Mouse (Mus musculus): ENCODE measurements around the gene Zfyve21.
A peak's percentile ranks its signal among the peaks of the same experiment; 100 is the strongest.

Gene Zfyve21

DNA sequence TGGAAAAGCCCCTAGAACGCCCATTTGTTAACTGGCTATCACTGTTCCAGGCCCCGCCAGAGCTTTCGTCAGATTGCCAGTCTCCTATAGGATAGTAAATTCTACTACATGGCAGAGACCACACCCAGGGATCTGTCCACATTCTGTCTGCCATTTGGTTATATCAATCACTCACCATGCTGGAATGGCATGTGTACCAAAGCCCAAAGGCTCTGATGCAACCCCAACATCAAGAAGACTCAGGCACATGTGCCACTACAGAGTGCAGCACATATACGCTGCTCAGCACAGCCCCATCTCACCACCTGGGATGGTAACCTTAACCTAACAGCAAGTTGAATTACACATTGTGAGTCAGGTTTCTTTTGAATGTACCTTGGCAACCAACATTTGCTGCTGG is 32.0 kb downstream of the Zfyve21 start:
- no peak for DNase-seq

DNA sequence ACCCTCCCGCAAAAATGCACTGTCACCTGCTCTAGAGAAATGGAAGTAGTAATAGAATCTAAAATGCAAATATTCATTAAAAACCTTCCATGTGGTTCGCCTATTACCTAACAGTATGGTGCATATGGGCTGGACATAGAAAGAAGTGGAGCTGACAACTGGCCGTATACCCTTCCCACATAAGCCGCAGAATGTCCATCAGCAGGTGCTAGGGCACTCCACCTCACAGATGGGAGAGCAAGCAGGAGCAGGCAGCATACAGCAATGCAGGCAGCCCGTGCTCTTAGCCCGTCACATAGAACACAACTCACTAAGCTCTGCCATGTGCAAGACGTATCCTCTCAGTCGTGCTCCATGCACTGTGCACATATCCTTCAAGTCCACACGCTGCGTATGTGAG is 32.8 kb downstream of the Zfyve21 start:
- no peak for DNase-seq

DNA sequence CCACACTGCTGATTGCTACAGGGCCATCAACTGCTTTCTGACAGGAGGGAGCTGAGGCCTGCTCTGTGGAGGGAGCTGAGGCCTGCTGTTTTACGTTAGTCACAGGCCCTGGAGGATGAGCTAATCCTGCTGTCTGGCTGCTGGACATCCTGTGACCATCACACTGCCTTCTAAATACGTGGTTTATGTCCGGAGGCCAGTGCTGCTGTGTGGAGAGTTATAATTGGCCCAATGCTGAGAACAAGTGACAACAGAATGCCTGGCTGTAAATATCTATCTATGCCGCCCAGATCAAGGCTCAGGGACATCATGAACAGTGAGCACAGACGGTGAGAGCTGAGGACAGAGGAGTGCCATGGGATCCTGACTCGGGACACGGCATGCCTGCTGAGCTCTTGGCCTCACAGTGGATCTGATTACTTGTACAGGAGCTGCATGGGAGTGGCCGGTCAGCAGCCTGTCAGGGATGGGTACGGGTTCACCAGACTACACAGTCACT is 34.4 kb downstream of the Zfyve21 start:
- peak; percentile 52 for DNase-seq

DNA sequence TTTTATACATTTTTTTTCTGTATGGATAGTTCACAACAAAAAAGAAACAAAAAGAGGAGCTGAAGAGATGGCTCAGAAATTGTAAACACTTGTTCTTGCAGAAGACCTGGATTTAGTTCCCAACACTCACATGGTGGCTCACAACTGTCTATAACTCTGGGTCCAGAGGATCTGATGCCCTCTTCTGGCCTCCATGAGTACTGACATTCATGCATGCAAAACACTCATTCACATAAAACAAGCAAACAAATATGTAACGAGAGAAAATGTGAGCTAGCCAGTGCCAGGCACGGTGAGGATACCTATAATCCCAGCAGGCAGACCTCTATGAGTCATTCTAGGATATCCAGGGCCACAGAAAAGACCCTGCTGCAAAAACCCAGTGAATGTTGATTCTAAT is 37.3 kb downstream of the Zfyve21 start:
- DNase-seq: no peak

DNA sequence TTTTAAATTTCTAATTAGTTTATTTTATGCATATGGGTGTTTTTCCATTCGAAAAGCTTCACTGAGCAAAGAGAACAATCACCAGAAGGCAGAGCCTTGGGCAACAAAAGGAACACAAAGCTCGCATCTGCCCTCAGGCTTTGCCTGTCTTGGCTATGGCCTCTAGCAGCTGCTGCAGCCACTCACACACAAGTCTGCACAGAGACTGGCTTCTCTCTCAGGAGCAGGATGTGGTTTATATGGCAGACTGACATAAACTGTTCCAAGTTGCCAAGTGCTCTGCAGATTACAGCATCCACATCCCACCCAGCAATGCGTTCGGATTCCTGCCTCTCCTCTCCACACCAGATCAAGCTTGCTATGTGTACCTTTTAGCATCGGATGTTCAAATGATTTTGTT is 37.8 kb downstream of the Zfyve21 start:
- peak; percentile 28 for DNase-seq

DNA sequence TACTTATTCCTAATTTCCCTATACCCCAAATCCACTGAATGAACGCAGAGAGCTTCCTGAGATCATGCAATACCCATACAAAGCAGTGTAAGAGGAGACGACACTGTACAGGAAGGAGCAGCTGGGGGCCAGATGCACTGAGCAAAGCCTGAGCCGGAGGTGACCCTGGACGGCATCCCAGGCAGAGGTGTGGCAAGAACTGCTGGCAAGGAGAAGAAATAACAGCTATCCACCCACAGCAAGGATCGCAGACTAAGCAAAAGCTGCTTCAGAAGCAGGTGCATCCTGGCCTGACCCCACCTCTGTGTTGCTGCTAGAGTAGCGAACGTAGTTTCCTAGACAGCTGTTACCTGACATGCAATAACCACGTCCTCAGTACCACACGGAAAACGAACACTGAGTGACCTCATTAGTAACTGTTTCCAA is 39.1 kb downstream of the Zfyve21 start:
- DNase-seq: peak; percentile 46

DNA sequence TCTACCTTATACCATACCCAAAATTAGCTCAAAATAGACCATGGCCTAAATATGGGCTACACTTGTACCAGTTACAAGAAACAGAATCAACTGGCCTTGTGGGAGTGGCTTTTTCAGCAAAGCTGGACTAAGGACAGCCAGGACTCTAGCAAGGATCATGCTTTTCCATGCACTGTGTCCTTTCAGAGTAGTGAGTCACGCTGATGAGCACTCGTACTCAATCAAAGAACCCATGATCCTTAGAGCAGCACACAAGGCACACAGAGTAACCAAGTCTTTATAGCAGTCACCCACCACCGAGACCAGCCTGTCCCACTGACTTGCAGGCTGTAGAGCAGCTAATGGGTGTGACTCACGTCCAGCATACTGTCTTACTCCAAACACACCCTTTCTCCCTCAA is 39.6 kb downstream of the Zfyve21 start:
- DNase-seq: no peak

DNA sequence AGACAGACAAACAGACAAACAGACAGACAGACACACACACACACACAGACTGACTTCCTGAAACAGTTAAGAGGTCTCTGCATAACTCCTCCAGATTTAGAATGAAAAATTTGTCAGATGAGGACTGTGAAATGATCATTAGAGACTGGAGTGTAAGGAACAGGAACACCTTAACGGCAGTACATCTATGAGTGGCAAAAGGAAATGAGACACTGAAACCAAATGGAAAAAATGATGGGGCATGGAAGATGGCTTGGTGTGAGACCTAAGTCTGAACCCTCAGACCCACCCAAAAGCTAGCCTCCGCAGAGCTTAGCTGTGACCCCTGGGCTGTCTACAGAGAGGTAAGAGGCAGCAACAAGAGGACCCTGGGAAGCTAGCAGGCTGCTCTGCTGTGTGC is 41.5 kb downstream of the Zfyve21 start:
- DNase-seq: no peak

DNA sequence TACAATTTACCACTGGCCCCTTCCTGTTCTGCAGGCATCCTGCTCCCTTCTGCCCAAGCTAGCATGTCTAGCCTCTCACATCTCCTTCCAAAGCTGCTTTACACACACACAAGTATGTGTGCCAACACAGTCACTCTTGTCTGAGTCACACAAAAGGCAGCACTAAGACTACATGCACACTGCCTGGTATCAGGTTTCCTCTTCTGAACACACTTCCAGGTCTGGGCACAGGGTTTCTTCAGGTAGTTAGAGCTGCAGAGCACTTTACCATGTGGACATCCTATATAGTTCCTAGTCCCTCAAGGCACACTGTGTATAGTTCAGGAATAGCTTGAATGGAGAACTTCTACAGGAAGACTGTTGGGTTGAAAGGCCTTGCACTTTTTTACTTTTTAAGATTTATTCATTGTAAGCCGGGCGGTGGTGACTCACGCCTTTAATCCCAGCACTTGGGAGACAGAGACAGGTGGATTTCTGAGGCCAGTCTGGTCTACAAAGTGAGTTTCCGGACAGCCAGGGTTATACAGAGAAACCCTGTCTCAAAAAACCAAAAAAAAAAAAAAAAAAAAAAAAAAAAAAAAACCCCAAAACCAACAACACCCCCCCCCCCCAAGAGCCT is 50.3 kb downstream of the Zfyve21 start:
- no peak for DNase-seq

DNA sequence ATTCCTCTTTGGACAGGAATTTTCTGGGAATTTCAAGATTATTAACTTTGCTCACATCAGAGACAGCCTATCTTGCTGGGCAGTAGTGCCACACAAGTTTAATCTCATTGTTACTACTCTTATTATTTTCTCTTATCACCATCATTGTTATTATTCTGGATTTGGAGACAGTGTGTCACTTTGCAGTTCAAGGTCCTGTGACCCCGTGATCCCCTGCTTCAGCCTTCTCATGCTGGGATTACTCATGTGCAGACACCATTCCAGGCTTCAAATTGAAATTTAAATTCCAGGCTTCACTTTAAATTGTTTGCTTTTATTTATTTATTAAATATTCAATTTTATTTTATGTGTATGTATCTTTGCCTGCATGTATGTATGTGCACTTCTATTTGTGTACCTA is 55.8 kb downstream of the Zfyve21 start:
- DNase-seq: no peak

DNA sequence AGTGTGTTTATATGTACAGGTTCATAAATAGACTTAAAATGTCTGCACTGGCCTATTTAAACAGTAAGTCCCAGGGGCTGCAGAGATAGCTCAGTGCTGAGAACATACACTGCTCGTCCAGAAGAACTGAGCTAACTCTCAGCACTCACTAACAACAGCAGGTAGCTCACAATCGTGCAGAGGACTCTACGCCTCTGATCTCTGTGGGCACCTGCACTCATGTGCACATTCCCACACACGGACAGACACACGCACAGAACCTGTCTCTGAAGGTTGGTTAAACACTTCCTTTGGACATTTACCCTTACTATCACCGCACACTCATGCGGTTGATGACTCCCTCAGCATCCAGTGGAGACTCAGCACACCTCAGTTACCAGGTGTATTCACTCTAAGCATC is 56.8 kb downstream of the Zfyve21 start:
- DNase-seq: no peak

DNA sequence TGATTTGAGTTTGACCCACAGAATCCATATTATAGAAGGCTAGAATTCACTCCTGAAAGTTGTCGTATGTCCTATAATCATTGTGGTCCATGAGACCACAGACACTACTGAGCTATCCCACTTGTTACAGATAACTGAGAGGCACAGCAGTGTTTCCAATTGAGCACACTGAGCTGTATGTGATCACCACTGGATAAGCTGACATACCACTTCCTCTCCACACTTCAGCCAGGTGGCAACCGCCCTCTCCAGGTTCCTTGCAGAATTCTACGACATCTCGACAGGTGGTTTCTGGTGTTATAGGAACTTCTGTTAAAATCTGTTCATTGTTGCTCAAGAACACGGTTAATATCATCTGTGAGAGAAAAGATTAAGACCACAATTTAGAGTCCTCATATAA is 58.1 kb downstream of the Zfyve21 start:
- DNase-seq: no peak

DNA sequence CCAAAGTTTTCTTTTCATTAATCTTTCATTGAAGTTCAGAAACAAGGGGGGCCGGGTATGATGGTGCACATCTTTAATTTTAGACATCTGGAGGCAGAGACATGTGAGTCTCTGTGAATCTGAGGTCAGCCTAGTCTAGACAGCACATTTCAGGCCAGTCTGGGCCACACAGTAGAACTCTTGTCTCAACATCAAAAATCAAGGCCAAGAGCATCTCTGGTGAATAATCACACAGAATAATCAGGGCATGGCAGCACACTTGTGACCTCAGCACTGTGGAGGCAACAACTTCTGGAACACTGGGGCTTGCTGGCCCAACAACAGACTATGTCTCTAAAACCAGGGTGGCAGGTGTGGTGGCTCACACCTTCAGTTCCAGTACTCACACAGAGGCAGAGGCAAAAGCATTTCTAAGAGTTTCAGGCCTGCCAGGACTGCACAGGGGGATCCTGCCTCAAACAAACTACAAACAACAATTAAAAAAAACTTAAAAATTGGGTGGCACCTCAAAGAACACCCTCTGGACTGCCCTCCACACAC is 60.7 kb downstream of the Zfyve21 start:
- DNase-seq: no peak

DNA sequence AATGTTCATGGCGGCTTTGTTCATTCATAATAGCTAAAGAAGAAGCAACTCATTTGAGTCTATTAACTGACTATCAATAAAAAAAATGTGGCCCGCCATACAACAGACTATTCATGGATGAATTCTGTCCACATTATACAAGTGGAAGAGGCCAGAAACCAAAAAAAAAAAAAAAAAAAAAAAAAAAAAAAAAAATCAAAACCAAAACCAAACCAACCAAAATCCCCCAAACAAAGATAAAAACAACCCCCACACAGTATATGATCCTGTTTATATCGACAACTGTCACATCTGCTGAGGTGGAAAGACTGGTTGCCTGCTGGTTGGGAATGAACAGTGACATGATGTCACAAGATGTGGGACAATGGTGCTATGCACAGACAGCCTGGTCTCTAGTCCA is 61.5 kb downstream of the Zfyve21 start:
- DNase-seq: no peak

DNA sequence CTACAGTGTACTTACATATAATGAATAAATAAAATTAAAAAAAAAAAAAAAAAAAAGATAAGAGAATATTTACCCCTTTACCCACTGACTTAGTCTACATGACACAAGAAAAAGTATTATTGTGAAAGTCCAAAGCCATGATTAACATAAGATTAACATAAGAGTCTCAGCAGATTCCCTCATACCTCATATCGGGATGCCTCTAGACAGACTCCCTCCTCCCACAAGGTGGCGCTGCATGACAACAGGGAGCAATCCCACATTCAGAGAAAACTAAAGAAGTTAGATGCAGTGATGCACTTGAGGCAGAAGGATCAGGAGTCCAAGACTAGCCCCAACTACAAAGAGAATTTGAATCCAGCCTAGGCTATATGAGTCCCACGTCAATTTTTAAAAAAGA is 64.2 kb downstream of the Zfyve21 start:
- DNase-seq: peak; percentile 91

Measured in lung, postnatal 10 days (tissue).